Mouse (Mus musculus) lung, postnatal 14 days (tissue): ENCODE data around the gene Ferd3l.

Experiments
- DNase-seq: peaks from one replicate; pipeline ENCODE4 v3.0.0; 2021

Gene Ferd3l

GRCm38 (mm10) chr12:33965661-33966360, 37.6 kb downstream of the Ferd3l start:
- DNase-seq: no peak

- DNase-seq: no peak
Measured at GRCm38 (mm10) chr12:33966490-33967415, 38.5 kb downstream of the Ferd3l start.

- DNase-seq: no peak
Measured at GRCm38 (mm10) chr12:33967514-33967913, 39.3 kb downstream of the Ferd3l start.

GRCm38 (mm10) chr12:33968041-33968897, 40.0 kb downstream of the Ferd3l start:
- DNase-seq: no peak

- no peak for DNase-seq
Measured at GRCm38 (mm10) chr12:33968898-33969178, 40.6 kb downstream of the Ferd3l start.
